8 mouse cellular contexts compared by ENCODE assay signal in genomic region chr9:116145231-116145641, GRCm38 (mm10). TPM values are rescaled to one million over a fixed set of nuclear protein-coding genes. Genes with fewer than 3 reads are reported as not detected.
A peak's percentile ranks its signal among the peaks of the same experiment; 100 is the strongest.
DNase-seq lines count a peak whose midpoint lies in the region; ATAC-seq and TF ChIP-seq lines count a peak whose summit lies in the region.

No protein-coding gene starts in this region.

- ATAC-seq in heart, embryonic 12.5 days (ENCODE audit: insufficient number of reproducible peaks, low FRiP score): peak; percentile 61; the same call in 1 of the 2 replicates
- peak; percentile 39; the same call in 1 of the 2 replicates for ATAC-seq in liver, embryonic 14.5 days (ENCODE audit: insufficient read depth)
- no peak for ATAC-seq in neural tube, embryonic 15.5 days (ENCODE audit: low FRiP score)

- DNase-seq in liver, adult 2 months (ENCODE audit: extremely low read depth, low read depth, low spot score): peak; percentile 43
- DNase-seq in liver: no peak
- DNase-seq in liver, embryonic 14.5 days (ENCODE audit: low read depth in 3 of 3, low spot score in 3 of 3): no peak
- peak; percentile 93 for DNase-seq in splenic B cell, adult 2 months (ENCODE audit: low read depth, low spot score)
- no peak for DNase-seq in right cerebral cortex, postnatal 4 days
- DNase-seq in layer of hippocampus, postnatal 25 days (ENCODE audit: extremely low spot score in 1 of 2, low spot score in 1 of 2): no peak

- no peaks in the 10 kb centered on the region; the same call in 1 of the 2 replicates for H3K79me2 ChIP-seq in liver, adult 2 months (ENCODE audit: control insufficient read depth, insufficient read depth, low read length)

- peak overlapping the region; percentile 54 for H3K27ac ChIP-seq in liver, adult 2 months (replicated peaks; ENCODE audit: insufficient read depth, low read depth, low read length)
- H3K27ac ChIP-seq in heart, embryonic 12.5 days (ENCODE audit: poor library complexity, severe bottlenecking): peak overlapping the region; percentile 88
- H3K27ac ChIP-seq in liver, embryonic 14.5 days: no peak overlapping the region
- H3K27ac ChIP-seq in neural tube, embryonic 15.5 days (replicated peaks): no peak overlapping the region

- TF ChIP-seq POLR2A in liver, adult 2 months (IDR thresholded peaks at IDR 0.05; ENCODE audit: extremely low read depth, insufficient read depth, low read length): no peak

- H3K36me3 ChIP-seq in liver, adult 2 months (ENCODE audit: control insufficient read depth, insufficient read depth, low read length): no peaks in the 10 kb centered on the region
- H3K36me3 ChIP-seq in heart, embryonic 12.5 days: 0 out of 2 replicates have a peak, but pooled peaks cover 3% of the 10 kb centered on the region
- H3K36me3 ChIP-seq in liver, embryonic 14.5 days (replicated peaks; ENCODE audit: control insufficient read depth, insufficient read depth, low read depth): no peaks in the 10 kb centered on the region
- peaks cover 3% of the 10 kb centered on the region for H3K36me3 ChIP-seq in splenic B cell, adult 2 months (ENCODE audit: control insufficient read depth, insufficient read depth, low read length, poor library complexity, severe bottlenecking)
- H3K36me3 ChIP-seq in neural tube, embryonic 15.5 days: no peaks in the 10 kb centered on the region

- H3K27me3 ChIP-seq in liver, adult 2 months (ENCODE audit: control insufficient read depth, insufficient read depth, low read length): no peaks in the 10 kb centered on the region
- H3K27me3 ChIP-seq in heart, embryonic 12.5 days (replicated peaks): no peaks in the 10 kb centered on the region
- H3K27me3 ChIP-seq in liver, embryonic 14.5 days (ENCODE audit: control insufficient read depth, insufficient read depth, low read length): no peaks in the 10 kb centered on the region
- H3K27me3 ChIP-seq in splenic B cell, adult 2 months (ENCODE audit: control insufficient read depth, insufficient read depth, low read length, poor library complexity, severe bottlenecking): no peaks in the 10 kb centered on the region
- no peaks in the 10 kb centered on the region for H3K27me3 ChIP-seq in neural tube, embryonic 15.5 days (replicated peaks)

- WGBS in liver, adult 2 months: 67% methylated on average over 10 of the region's 10 CpGs
- 24% methylated on average over 10 of the region's 10 CpGs for WGBS in heart, embryonic 12.5 days
- 5% methylated on average over 10 of the region's 10 CpGs for WGBS in liver, embryonic 14.5 days (ENCODE audit: insufficient replicate concordance)
- 72% methylated on average over 10 of the region's 10 CpGs for WGBS in neural tube, embryonic 15.5 days

- no peak overlapping the region for H3K4me3 ChIP-seq in liver, adult 2 months (ENCODE audit: insufficient read depth, low read depth, low read length)
- no peak overlapping the region for H3K4me3 ChIP-seq in heart, embryonic 12.5 days
- no peak overlapping the region for H3K4me3 ChIP-seq in liver, embryonic 14.5 days (ENCODE audit: insufficient read depth in 1 of 2, low read depth in 2 of 2, low read length in 2 of 2)
- H3K4me3 ChIP-seq in neural tube, embryonic 15.5 days (replicated peaks): no peak overlapping the region

- no peak; the same call in 1 of the 2 replicates for TF ChIP-seq EP300 in liver, embryonic 14.5 days (IDR thresholded peaks at IDR 0.05; ENCODE audit: low read depth)

- peaks cover 12% of the 10 kb centered on the region for H3K4me1 ChIP-seq in liver, adult 2 months (ENCODE audit: control insufficient read depth, insufficient read depth, low read length)
- peaks cover 43% of the 10 kb centered on the region for H3K4me1 ChIP-seq in heart, embryonic 12.5 days (replicated peaks)
- H3K4me1 ChIP-seq in liver, embryonic 14.5 days (replicated peaks; ENCODE audit: control insufficient read depth in 2 of 2, insufficient read depth in 2 of 2, low read length in 1 of 2): peaks cover 3 to 22% of the 10 kb centered on the region in 2 experiments
- 0 out of 2 replicates have a peak, but pooled peaks cover 3% of the 10 kb centered on the region for H3K4me1 ChIP-seq in neural tube, embryonic 15.5 days

- H3K9ac ChIP-seq in liver, adult 2 months (ENCODE audit: low read depth, low read length): no peak overlapping the region
- no peak overlapping the region for H3K9ac ChIP-seq in heart, embryonic 12.5 days
- H3K9ac ChIP-seq in liver, embryonic 14.5 days (replicated peaks): no peak overlapping the region
- no peak overlapping the region for H3K9ac ChIP-seq in neural tube, embryonic 15.5 days (replicated peaks)

- no peaks in the 10 kb centered on the region for H3K9me3 ChIP-seq in heart, embryonic 12.5 days (replicated peaks)
- H3K9me3 ChIP-seq in liver, embryonic 14.5 days (ENCODE audit: control insufficient read depth, low read length): no peaks in the 10 kb centered on the region
- H3K9me3 ChIP-seq in neural tube, embryonic 15.5 days (replicated peaks): no peaks in the 10 kb centered on the region

- no peak for TF ChIP-seq CTCF in liver, adult 2 months (IDR thresholded peaks at IDR 0.05; ENCODE audit: low read depth, low read length)
- no peak for TF ChIP-seq CTCF in liver, embryonic 14.5 days (IDR thresholded peaks at IDR 0.05; ENCODE audit: low read depth)

- H3K4me2 ChIP-seq in heart, embryonic 12.5 days: 0 out of 2 replicates have a peak overlapping the region, but pooled peaks have one; percentile 6
- H3K4me2 ChIP-seq in liver, embryonic 14.5 days (ENCODE audit: low read depth): peak overlapping the region; percentile 8; the same call in 1 of the 2 replicates
- no peak overlapping the region for H3K4me2 ChIP-seq in neural tube, embryonic 15.5 days

RNA-seq across cellular contexts. Expression of gene Tgfbr2, which starts 29.9 kb away (rescaled TPM):
- total RNA-seq in liver, adult 2 months (2014; rRNA removed): 8.3 and 10.3 TPM in 2 replicates
- 5.7 and 8.2 TPM in 2 replicates for polyA plus RNA-seq in liver, adult 2 months (2012; rRNA removed)
- 22.0 and 22.3 TPM in 2 replicates for polyA plus RNA-seq in heart, embryonic 12.5 days (2016; fragmentation: Nextera tagmentation; extraction: Ambion mirVana)
- 2.6 and 3.2 TPM in 2 replicates for polyA plus RNA-seq in liver, embryonic 14.5 days (2012; rRNA removed)
- 4.2 and 4.8 TPM in 2 replicates for polyA plus RNA-seq in liver, embryonic 14.5 days (2014; fragmentation: Nextera tagmentation; extraction: Ambion mirVana)
- polyA plus RNA-seq in neural tube, embryonic 15.5 days (2015; fragmentation: Nextera tagmentation; extraction: Ambion mirVana): 7.2 and 13.3 TPM in 2 replicates
- 10 to 100 TPM; 10.4 to 12.2 TPM for total RNA-seq in layer of hippocampus, postnatal 25 days (2021)

Comparison
In these comparisons a context has a peak if more than half of its experiments do, and no peak if none do; other contexts are left out.
1. DNase-seq: peak in liver, adult 2 months (single experiment) and splenic B cell, adult 2 months (single experiment); none in liver (single experiment), liver, embryonic 14.5 days (0 of 3), right cerebral cortex, postnatal 4 days (single experiment) and layer of hippocampus, postnatal 25 days (0 of 2).
2. H3K27ac ChIP-seq: peak in liver, adult 2 months (single experiment) and heart, embryonic 12.5 days (single experiment); none in liver, embryonic 14.5 days (single experiment) and neural tube, embryonic 15.5 days (single experiment).